Mouse (Mus musculus): ENCODE data around the gene Irak2. TPM values are rescaled to one million over a fixed set of nuclear protein-coding genes. Genes with fewer than 3 reads are reported as not detected.
"Not testable (repeated sequence)": the region's sequence is repeated elsewhere in the genome, so short reads cannot be mapped to it uniquely, and the experiment has no call there.

Gene Irak2
- total RNA-seq, 4 experiments from 2014 or later = 3.3 to 7.4 (median 4.7) TPM

DNA sequence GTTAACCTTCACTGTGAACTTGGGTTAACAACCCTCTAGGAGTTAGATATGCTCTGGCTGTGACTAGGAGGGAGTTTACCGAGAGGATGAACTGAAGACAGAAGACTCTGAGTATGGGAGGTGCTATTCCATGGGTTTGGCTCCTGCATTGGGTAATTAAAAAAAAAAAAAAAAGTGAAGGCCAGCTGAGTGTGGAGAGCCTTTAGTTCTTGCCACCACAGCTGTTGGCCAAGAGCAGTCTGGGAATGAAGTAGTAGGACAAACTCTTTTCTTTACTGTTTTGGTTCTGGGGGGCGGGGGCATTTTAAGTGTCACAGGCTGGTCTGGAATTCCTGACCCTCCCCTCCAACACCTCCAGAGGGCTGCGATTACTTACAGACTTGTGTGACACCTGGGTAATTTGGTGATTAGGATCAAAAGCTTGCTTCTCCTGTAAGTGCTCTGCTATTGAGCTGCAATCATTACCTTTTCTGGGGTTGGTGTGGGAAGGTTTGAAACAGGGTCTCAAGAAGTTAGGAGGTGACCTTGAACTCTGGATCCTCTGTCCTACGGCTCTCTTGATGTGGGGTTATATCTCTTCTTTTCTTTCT lies 57.6 kb downstream of the Irak2 start:
- DNase-seq (ENCODE audit: low spot score in 2 of 2) = no peak

- DNase-seq (ENCODE audit: low spot score in 2 of 2) = peak; percentile 92 to 97
These were observed 58.4 kb downstream of the Irak2 start, which contains the start of gene Tatdn2 for GRCm38 (mm10) chr6:113696582-113697221. Gene Tatdn2, plus strand, starts transcription at chr6:113697050.

DNA sequence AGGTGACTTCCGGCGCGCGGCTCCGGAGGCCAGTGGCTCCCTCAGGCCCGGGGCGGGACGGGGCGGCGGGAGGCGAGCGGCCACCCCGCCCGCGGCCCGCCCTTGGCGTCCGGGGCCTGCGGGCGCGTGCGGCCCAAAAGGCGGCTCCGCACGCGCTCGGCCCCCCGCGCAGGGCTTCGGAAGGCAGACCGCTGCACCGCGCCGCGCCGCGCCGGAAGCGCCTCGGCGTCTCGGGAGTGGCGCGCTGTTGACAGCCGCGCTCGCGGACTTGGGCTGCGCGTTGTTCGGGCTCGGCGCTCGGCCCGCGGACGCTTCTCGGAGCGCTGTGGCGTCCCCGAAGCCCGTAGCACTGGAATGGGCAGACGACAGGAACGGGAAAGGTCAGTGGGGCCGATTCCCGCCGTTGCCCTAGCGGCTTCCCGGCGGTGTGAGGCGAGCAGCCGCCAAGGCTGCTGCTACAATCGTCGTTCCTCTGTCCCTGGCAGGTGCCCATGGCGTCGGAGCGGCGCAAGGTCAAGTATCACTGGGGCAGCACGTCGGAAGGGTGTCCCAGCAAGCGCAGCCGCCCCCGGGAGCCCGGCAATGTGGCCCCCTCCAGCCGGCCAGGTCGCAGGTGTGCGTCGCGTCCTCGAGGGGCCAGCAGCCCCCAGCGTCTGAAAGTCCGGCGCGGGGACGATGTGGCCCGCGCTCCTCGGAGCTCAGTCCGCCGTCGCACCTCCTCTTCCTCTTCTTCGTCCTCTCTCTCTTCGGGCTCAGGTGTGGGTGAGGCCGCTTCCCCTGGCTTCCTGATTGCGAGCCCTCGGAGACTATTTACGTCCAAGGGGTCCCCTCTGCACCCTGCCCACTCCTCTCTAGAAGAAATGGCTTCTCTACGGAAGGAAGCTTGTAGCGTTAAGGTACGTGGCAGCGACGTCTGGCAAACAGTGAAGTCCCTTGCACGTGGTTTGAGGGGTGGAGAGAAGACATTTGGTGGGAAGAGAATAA lies 59.2 kb downstream of the Irak2 start:
- DNase-seq (ENCODE audit: low spot score in 2 of 2) = peak; percentile 7 to 25

DNA sequence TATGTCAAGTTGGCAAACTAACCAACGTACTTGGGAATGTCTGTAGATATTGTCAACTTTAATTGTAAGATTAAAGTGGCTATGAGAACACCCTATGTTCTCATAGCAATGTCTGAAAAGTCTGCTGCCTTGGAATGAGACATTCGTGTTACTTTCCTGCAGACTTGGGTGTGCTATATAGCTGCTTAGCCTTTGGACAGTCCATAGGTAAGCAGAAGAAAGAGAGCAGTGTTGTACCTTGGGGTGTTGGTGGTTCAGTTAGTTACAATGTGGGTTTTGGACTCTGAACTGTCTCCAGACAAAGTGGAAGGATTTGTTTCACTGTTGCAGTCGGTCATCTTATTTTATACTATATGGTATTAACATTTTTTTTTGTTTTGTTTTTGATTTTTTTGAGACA lies 74.5 kb downstream of the Irak2 start:
- DNase-seq (ENCODE audit: low spot score in 2 of 2) = no peak

DNA sequence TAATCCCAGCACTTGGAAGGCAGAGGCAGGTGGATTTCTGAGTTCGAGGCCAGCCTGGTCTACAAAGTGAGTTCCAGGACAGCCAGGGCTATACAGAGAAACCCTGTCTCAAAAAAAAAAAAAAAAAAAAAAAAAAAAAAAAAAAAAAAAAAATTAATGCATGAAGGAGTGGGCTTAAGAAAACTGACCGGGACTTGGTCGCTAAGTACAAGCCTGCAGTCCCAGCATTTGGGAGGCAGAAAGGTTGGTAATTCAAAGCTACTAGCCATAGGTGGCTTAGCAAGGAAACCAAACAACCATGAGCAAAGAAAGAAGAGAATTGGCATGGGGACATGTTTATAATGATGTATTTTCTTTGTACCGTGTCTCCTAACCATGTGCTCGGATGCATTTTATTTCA lies 75.1 kb downstream of the Irak2 start:
- not testable (repeated sequence) for DNase-seq (ENCODE audit: low spot score in 2 of 2)

GRCm38 (mm10) chr6:113714276-113714675 lies 76.0 kb downstream of the Irak2 start:
- DNase-seq (ENCODE audit: low spot score in 2 of 2) = no peak

GRCm38 (mm10) chr6:113714797-113715196 lies 76.5 kb downstream of the Irak2 start:
- DNase-seq (ENCODE audit: low spot score in 2 of 2) = no peak

DNA sequence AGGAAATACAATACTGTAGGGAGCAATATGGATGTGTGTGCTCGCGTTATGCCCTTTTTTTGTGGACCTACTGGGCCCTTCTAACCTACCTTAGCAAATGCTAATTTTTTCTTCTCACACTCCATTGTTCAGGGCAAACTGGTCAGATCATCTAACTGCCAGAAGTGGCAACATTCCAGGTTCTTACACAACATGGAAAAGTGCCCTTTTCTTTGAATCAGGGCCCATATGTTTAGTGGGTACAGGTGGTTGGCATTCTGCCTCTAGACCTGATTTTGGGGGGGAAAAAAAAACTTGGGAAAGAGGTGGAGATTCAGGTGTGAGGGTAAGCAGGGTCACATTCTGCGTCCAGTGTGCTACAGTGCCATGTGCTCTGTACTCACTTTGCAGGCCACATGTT lies 79.3 kb downstream of the Irak2 start:
- no peak for DNase-seq (ENCODE audit: low spot score in 2 of 2)

DNA sequence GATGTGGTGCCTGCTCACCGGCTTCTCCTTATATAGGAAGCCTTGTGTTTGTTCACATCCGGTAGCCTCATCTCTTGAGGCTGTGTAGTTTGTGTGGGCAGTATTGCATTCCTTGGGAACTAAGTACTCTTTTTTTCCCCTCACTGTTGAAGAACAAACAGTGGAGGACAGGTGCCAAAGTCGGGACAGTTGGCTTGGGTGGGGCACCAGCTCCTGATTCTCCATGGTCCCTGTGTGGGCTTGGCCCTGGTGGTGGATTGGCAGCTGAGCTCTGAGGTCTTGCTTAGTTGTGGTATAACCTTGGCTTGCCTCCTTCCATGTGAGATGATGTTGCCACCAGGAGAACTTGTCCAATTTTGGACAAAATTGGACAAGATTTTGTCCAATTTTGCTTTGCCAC lies 81.6 kb downstream of the Irak2 start, which contains the start of gene Ghrl:
Ghrl (minus strand) TSS at position 3 of the 400 bp plus-strand sequence.
- no peak for DNase-seq (ENCODE audit: low spot score in 2 of 2)

- DNase-seq (ENCODE audit: low spot score in 2 of 2) = no peak
These were observed 82.8 kb downstream of the Irak2 start for GRCm38 (mm10) chr6:113721061-113721460.

GRCm38 (mm10) chr6:113728181-113728580 lies 89.9 kb downstream of the Irak2 start:
- DNase-seq (ENCODE audit: low spot score in 2 of 2) = no peak

GRCm38 (mm10) chr6:113731296-113731695 lies 93.0 kb downstream of the Irak2 start:
- no peak for DNase-seq (ENCODE audit: low spot score in 2 of 2)

- DNase-seq (ENCODE audit: low spot score in 2 of 2) = no peak
These were observed 99.2 kb downstream of the Irak2 start for GRCm38 (mm10) chr6:113737318-113738046.

- peak; percentile 53 to 74 for DNase-seq (ENCODE audit: low spot score in 2 of 2)
These were observed 102.3 kb downstream of the Irak2 start, which contains the start of gene Sec13 for GRCm38 (mm10) chr6:113740236-113741217. Gene Sec13, minus strand, starts transcription at chr6:113740743.

DNA sequence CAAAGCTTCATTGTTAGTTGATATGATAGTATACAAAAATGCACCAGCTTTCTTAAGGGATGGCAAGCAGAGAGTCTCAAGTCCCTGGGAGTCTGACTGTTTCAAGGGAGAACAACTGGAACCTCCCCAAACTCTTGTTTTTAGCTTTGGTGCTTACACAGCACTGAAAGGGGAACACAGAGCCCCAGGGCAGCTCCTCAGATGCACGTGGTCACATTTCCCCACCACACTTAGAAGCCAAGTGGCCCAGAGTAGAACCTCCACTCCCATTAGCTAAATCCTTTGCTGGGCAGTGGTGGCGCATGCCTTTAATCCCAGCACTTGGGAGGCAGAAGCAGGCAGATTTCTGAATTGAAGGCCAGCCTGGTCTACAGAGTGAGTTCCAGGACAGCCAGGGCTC lies 103.2 kb downstream of the Irak2 start:
- DNase-seq (ENCODE audit: low spot score in 2 of 2) = no peak

GRCm38 (mm10) chr6:113742321-113742720 lies 104.1 kb downstream of the Irak2 start:
- DNase-seq (ENCODE audit: low spot score in 2 of 2) = no peak

DNA sequence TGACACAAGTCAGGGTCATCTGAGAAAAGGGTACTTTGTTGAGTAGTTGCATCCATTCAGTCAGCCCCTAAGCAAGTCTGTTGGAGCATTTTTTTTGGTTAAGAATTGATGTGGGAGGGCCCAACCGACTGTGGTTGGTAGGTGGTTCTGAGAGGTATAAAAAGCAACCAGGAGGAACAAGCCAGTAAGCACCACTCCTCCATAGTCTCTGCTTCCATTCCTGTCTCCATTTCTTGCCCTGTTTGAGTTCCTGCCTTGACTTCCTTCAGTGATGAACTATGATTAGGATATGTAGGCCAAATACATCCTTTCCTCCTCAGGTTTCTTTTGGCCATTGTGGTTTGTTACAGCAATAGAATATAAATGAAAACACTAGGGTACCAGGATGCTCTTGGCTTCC lies 104.8 kb downstream of the Irak2 start:
- DNase-seq (ENCODE audit: low spot score in 2 of 2) = no peak

Measured in gastrocnemius, adult 8-10 months (tissue).